Mouse (Mus musculus): ENCODE measurements at regions not wholly inside any gene's neighbourhood (a gene's known extent, or its start where the extent isn't known, plus 50 kb on each side); places are given as distances from the start of the nearest gene placed in this dataset.
A peak's percentile ranks its signal among the peaks of the same experiment; 100 is the strongest.

- no peak for DNase-seq (ENCODE audit: extremely low spot score in 1 of 2, low spot score in 2 of 2)
- intact Hi-C loops (cut with DNase I), result no loop called here
Measured at GRCm38 (mm10) chr1:91717961-91718360, 83.3 kb upstream of the Twist2 start.

DNA sequence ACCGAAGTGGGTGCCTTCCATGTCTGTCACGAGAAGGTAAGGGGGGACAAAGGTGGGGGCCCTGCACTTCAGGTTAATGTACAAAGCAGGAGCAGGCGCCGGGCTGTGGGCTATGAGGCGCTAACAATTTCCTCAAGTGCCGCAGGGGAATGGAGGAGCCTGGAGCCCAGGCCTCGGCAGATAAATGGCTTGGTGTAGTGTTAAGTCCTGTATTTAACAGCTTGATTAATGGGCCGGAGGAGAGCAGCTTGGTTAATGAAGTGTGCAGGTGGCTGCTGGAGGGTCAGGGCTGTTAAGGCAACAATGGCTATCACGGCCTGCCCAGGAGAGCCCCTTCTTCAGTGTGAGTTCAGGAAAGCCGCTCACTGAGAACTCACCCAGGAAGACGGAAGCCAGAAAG lies 72.0 kb upstream of the Twist2 start:
- intact Hi-C loops (cut with DNase I), result no loop called here
- no peak for DNase-seq (ENCODE audit: extremely low spot score in 1 of 2, low spot score in 2 of 2)

DNA sequence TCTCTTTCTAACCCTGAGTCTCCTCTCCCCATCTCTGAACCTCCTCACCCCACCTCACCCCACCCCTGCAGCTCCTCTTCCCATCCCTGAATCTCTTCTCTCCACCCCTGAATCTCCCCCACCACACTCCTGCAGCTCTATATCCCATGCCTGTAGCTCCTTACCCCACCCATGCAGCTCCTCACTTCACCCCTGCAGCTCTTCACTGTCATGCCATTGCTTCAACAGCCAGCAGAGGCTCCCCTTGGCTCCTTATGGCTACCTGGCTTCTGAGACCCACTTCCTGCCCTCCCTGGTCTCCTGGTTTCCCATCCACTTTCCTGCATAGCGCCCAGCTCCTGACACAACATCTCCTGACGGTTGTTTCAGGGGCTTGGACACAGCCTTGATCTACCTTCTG lies 71.0 kb upstream of the Twist2 start:
- intact Hi-C loops (cut with DNase I), result no loop called here
- no peak for DNase-seq (ENCODE audit: extremely low spot score in 1 of 2, low spot score in 2 of 2)

DNA sequence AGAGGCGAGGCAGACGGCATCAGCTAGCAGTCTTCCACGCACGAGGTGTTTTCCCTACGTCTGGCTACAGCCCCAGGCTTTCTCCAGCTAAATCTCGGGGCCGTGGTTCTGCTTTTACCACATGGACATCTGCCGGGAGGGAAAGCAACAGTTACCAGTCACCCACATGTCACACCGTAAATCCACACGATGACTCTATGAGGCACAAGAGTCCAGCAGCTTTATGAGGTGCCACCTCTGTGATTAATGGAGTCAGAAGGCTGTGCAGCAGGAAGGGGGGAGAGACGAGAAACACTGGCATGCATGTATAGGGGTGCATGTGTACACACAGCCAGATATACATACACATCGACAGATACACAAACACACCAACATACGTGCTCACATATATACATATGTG lies 69.6 kb upstream of the Twist2 start:
- no peak for DNase-seq (ENCODE audit: extremely low spot score in 1 of 2, low spot score in 2 of 2)

GRCm38 (mm10) chr1:91732461-91732861 lies 68.8 kb upstream of the Twist2 start:
- DNase-seq (ENCODE audit: extremely low spot score in 1 of 2, low spot score in 2 of 2), result peak in 1 of 2 experiments; percentile 47

More for the DNA sequence above, 69.6 kb upstream of the Twist2 start:
- intact Hi-C loops (cut with DNase I), result no loop called here

GRCm38 (mm10) chr1:91734731-91735130 lies 66.5 kb upstream of the Twist2 start:
- intact Hi-C loops (cut with DNase I), result no loop called here
- no peak for DNase-seq (ENCODE audit: extremely low spot score in 1 of 2, low spot score in 2 of 2)

More at GRCm38 (mm10) chr1:91732461-91732861, 68.8 kb upstream of the Twist2 start:
- intact Hi-C loops (cut with DNase I), result no loop called here

DNA sequence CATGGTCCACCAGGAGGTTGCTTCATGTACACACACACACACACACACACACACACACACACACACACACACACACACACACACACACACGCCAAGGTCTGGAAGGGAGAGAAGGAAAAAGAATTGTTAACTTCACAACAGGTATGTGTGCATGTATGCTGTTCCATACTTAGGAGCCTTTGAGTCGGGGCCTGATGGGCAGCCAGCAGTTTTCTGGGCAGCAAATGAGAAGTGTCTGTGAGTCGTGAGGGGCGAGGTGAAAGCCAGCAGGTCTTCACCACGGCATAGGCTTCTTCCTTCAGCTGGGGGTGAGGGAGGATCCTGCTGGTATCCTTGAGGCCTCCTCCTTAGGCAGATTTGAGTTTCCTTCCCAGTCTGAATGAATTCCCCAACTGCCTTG lies 65.8 kb upstream of the Twist2 start:
- no peak for DNase-seq (ENCODE audit: extremely low spot score in 1 of 2, low spot score in 2 of 2)
- intact Hi-C loops (cut with DNase I), result no loop called here

- no peak for DNase-seq (ENCODE audit: extremely low spot score in 1 of 2, low spot score in 2 of 2)
- intact Hi-C loops (cut with DNase I), result no loop called here
Measured at GRCm38 (mm10) chr1:91740661-91741060, 60.6 kb upstream of the Twist2 start.

- intact Hi-C loops (cut with DNase I), result no loop called here
- DNase-seq (ENCODE audit: extremely low spot score in 1 of 2, low spot score in 2 of 2), result no peak
Measured at GRCm38 (mm10) chr1:91742031-91742430, 59.2 kb upstream of the Twist2 start.

GRCm38 (mm10) chr1:91742914-91743313 lies 58.3 kb upstream of the Twist2 start:
- DNase-seq (ENCODE audit: extremely low spot score in 1 of 2, low spot score in 2 of 2), result no peak
- intact Hi-C loops (cut with DNase I), result no loop called here

GRCm38 (mm10) chr1:91744076-91744475 lies 57.2 kb upstream of the Twist2 start:
- intact Hi-C loops (cut with DNase I), result no loop called here
- DNase-seq (ENCODE audit: extremely low spot score in 1 of 2, low spot score in 2 of 2), result no peak

DNA sequence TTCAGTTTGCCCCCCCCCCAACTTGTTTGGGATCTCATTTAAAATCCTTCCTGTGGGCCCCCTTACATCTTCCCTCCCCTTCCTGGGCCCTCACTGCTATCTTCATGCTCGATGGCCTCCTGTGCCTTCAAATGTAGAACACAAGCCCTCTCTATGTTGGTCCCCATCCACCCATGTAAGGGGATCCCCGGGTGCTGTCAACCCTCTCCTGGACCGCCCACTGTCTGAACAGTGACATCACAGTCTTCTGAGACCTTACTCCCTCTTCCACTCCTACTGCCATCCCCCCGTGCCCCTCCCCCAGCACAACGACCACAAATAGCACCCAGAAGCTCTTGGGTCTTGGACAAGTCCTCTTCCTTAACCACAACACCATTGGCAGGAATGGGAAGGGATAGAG lies 56.6 kb upstream of the Twist2 start:
- intact Hi-C loops (cut with DNase I), result no loop called here
- no peak for DNase-seq (ENCODE audit: extremely low spot score in 1 of 2, low spot score in 2 of 2)

DNA sequence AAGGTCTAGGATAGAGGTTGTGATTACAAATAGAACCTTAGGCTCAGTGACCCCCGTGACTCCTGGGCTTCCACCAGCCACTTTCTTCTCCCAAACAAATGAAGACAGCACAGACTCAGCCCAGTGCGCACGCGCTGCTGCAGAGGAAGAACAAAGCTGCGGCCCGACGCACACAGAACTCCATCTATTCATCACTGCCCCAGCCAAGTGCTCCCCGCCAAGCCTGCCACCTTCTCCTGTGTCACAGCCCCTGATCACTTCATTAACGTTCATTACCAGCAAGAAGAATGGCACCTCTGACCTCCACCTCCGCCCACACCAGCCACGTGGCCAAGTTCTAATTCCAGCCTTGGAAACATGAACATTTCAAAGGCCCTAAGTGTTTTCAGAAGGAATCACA lies 53.7 kb upstream of the Twist2 start:
- no peak for DNase-seq (ENCODE audit: extremely low spot score in 1 of 2, low spot score in 2 of 2)
- intact Hi-C loops (cut with DNase I), result no loop called here

Measured in left cerebral cortex, postnatal 10 days (tissue).